Mouse (Mus musculus) small intestine, adult 2 months (tissue): ENCODE data around the gene Hoxd10. TPM values are rescaled to one million over a fixed set of nuclear protein-coding genes. Genes with fewer than 3 reads are reported as not detected.

ENCODE experiments used
- H3K27ac ChIP-seq: fragments of 200-500 bp; 2 replicates; pipeline ENCODE4 v1.5.1; 2012; ENCODE audit warnings: low read depth, low read length, control low read depth, inconsistent platforms; ENCODE audit not compliant: insufficient read depth
- H3K27me3 ChIP-seq: fragments of 200-500 bp; 2 replicates; pipeline ENCODE4 v1.6.1; 2012; ENCODE audit warnings: mild to moderate bottlenecking, moderate library complexity, low read length, inconsistent platforms; ENCODE audit not compliant: control insufficient read depth, insufficient read depth
- H3K36me3 ChIP-seq: fragments of 200-500 bp; 2 replicates; pipeline ENCODE4 v1.6.1; 2012; ENCODE audit warnings: mild to moderate bottlenecking, low read length, control low read depth, inconsistent platforms; ENCODE audit not compliant: control insufficient read depth, insufficient read depth
- H3K4me1 ChIP-seq: fragments of 200-500 bp; 2 replicates; pipeline ENCODE4 v1.6.1; 2012; ENCODE audit warnings: low read length, inconsistent platforms, mixed read lengths; ENCODE audit not compliant: control insufficient read depth, insufficient read depth, insufficient read length
- H3K4me3 ChIP-seq: fragments of 200-500 bp; 2 replicates; pipeline ENCODE4 v1.5.1; 2012; ENCODE audit warnings: low read depth, mild to moderate bottlenecking, control low read depth, inconsistent platforms, low read length, moderate library complexity
- CTCF ChIP-seq: fragments of 200-500 bp; IDR thresholded peaks from 2 replicates; pipeline ENCODE4 v1.5.1; 2012; ENCODE audit warnings: low read depth, mild to moderate bottlenecking, control low read depth, inconsistent platforms, low read length, moderate library complexity, mixed read lengths; ENCODE audit not compliant: insufficient replicate concordance, insufficient read length; ENCODE audit errors: extremely low read depth
- POLR2A ChIP-seq: fragments of 200-500 bp; IDR thresholded peaks from 2 replicates; pipeline ENCODE4 v1.6.1; 2012; ENCODE audit warnings: low read depth, mild to moderate bottlenecking, control low read depth, inconsistent platforms, low read length, moderate library complexity
- WGBS: fragments of 180-500 bp; shearing (Covaris S2); methylation state at CpG from one replicate; pipeline ENCODE4 v1.1.7; 2018; 5-methylcytosine and 5-hydroxymethylcytosine counted together
- polyA plus RNA-seq: library from polyadenylated mRNA; depleted of rRNA; stranded (reverse); fragments of >200 nt; gene quantifications from 2 replicates; pipeline ENCODE4 v1.2.3, GENCODE M21; 2012

Hoxd10 gene
- polyA plus RNA-seq, 1 experiment = not detected

GRCm38 (mm10) chr2:74736688-74737577 lies 45.2 kb downstream of the Hoxd10 start:
- Histone ChIP-seq H3K27me3 (peaks cover 79% of the 10 kb centered on the region), H3K36me3 (no peaks in the 10 kb centered on the region), H3K4me3 (no peak overlapping the region), H3K4me1 (peaks cover 2% of the 10 kb centered on the region; the same call in 1 of the 2 replicates), H3K27ac (no peak overlapping the region)
- 27% methylated on average over 15 of the region's 15 CpGs for WGBS
- TF ChIP-seq CTCF = no peak

- H3K4me3 ChIP-seq = no peak overlapping the region
- H3K27me3 ChIP-seq = peaks cover 74% of the 10 kb centered on the region
- WGBS = 32% methylated on average over 7 of the region's 7 CpGs
- H3K4me1 ChIP-seq = peaks cover under 1% of the 10 kb centered on the region; the same call in 1 of the 2 replicates
- no peak overlapping the region for H3K27ac ChIP-seq
- H3K36me3 ChIP-seq = no peaks in the 10 kb centered on the region
- TF ChIP-seq POLR2A (no peak), CTCF (no peak)
Observed at GRCm38 (mm10) chr2:74737578-74738070, 45.9 kb downstream of the Hoxd10 start.

- TF ChIP-seq CTCF (no peak), POLR2A (no peak)
- Histone ChIP-seq H3K4me3 (no peak overlapping the region), H3K36me3 (no peaks in the 10 kb centered on the region), H3K4me1 (no peaks in the 10 kb centered on the region; the same call in 1 of the 2 replicates), H3K27me3 (peaks cover 64% of the 10 kb centered on the region), H3K27ac (no peak overlapping the region)
- 5% methylated on average over 20 of the region's 20 CpGs for WGBS
Observed at GRCm38 (mm10) chr2:74738623-74739475, 47.1 kb downstream of the Hoxd10 start.

GRCm38 (mm10) chr2:74739476-74739800 lies 47.7 kb downstream of the Hoxd10 start:
- Histone ChIP-seq H3K27me3 (peaks cover 59% of the 10 kb centered on the region), H3K4me1 (no peaks in the 10 kb centered on the region; the same call in 1 of the 2 replicates), H3K36me3 (no peaks in the 10 kb centered on the region), H3K4me3 (no peak overlapping the region), H3K27ac (no peak overlapping the region)
- TF ChIP-seq POLR2A (no peak), CTCF (no peak)
- 36% methylated on average over 2 of the region's 2 CpGs for WGBS

- no peak overlapping the region for H3K4me3 ChIP-seq
- H3K4me1 ChIP-seq = no peaks in the 10 kb centered on the region; the same call in 1 of the 2 replicates
- TF ChIP-seq CTCF (no peak), POLR2A (no peak)
- H3K27me3 ChIP-seq = peaks cover 55% of the 10 kb centered on the region
- 24% methylated on average over 14 of the region's 14 CpGs for WGBS
- no peaks in the 10 kb centered on the region for H3K36me3 ChIP-seq
- H3K27ac ChIP-seq = no peak overlapping the region
Observed at GRCm38 (mm10) chr2:74739869-74740268, 48.1 kb downstream of the Hoxd10 start.

GRCm38 (mm10) chr2:74740311-74741091 lies 48.8 kb downstream of the Hoxd10 start:
- Histone ChIP-seq H3K4me1 (no peaks in the 10 kb centered on the region; the same call in 1 of the 2 replicates), H3K4me3 (no peak overlapping the region), H3K27ac (no peak overlapping the region), H3K36me3 (no peaks in the 10 kb centered on the region), H3K27me3 (peaks cover 53% of the 10 kb centered on the region)
- TF ChIP-seq CTCF (no peak), POLR2A (no peak)
- 12% methylated on average over 43 of the region's 43 CpGs for WGBS
